Mouse (Mus musculus): ENCODE measurements around the gene Ppm1h.

DNA sequence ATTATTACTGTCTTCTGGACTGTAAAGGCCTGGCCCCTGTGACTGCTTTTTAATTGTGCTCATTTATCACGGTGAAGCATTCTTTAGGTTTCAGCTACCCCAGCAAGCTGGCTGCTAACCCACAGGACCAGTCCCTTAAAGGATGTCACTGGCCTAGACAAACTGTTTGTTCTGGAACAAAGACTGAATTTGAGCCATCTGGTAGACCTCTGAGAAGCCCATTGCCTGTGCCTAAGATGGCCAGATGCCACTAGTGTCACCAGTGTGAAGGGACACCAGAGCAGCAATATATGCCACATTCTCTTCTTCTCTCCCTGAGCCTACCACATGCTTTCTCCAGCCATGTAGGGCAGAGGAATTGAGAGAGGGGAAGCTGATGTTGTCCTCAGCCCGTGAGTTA, 240.9 kb downstream of the Ppm1h start:
- TF ChIP-seq CTCF (IDR thresholded peaks at IDR 0.05; ENCODE audit: control insufficient read depth, insufficient read depth, low read length) (no peak), POLR2A (IDR thresholded peaks at IDR 0.05; ENCODE audit: borderline replicate concordance, control insufficient read depth, low read depth, low read length) (no peak)

All from bone marrow, adult 2 months (tissue).